Mouse (Mus musculus): Measurements from ENCODE around the gene Uggt1.

Gene Uggt1

GRCm38 (mm10) chr1:36244058-36244827, at the start of gene Uggt1:
TSS of gene Uggt1 (minus strand) at chr1:36244720.
- 1% methylated on average over 49 of the region's 49 CpGs for WGBS

GRCm38 (mm10) chr1:36293470-36293869, 49.0 kb upstream of the Uggt1 start:
- WGBS, result 89% methylated on average over 8 of the region's 8 CpGs

- 88% methylated on average over 6 of the region's 6 CpGs for WGBS
Measured at GRCm38 (mm10) chr1:36281849-36282248, 37.3 kb upstream of the Uggt1 start.

- 92% methylated on average over 3 of the region's 3 CpGs for WGBS
Measured at GRCm38 (mm10) chr1:36280938-36281337, 36.4 kb upstream of the Uggt1 start.

- 22% methylated on average over 3 of the region's 3 CpGs for WGBS
Measured at GRCm38 (mm10) chr1:36279202-36279601, 34.7 kb upstream of the Uggt1 start.

GRCm38 (mm10) chr1:36277267-36278060, 32.9 kb upstream of the Uggt1 start:
- 30% methylated on average over 7 of the region's 7 CpGs for WGBS

GRCm38 (mm10) chr1:36275635-36276389, 31.3 kb upstream of the Uggt1 start:
- 78% methylated on average over 13 of the region's 13 CpGs for WGBS

GRCm38 (mm10) chr1:36274455-36274854, 29.9 kb upstream of the Uggt1 start, which contains the start of gene Neurl3:
TSS of gene Neurl3 (minus strand) at chr1:36274679.
- WGBS, result 90% methylated on average over 5 of the region's 5 CpGs

GRCm38 (mm10) chr1:36273288-36273687, 28.8 kb upstream of the Uggt1 start:
- 63% methylated on average over 9 of the region's 9 CpGs for WGBS

GRCm38 (mm10) chr1:36272546-36272945, 28.0 kb upstream of the Uggt1 start:
- 66% methylated on average over 5 of the region's 5 CpGs for WGBS

- WGBS, result 81% methylated on average over 8 of the region's 8 CpGs
Measured at GRCm38 (mm10) chr1:36271516-36272230, 27.2 kb upstream of the Uggt1 start.

- 64% methylated on average over 3 of the region's 3 CpGs for WGBS
Measured at GRCm38 (mm10) chr1:36270666-36271065, 26.1 kb upstream of the Uggt1 start.

- WGBS, result 57% methylated on average over 54 of the region's 54 CpGs
Measured at GRCm38 (mm10) chr1:36269121-36269795, 24.7 kb upstream of the Uggt1 start.

- over 99% methylated on average over 3 of the region's 3 CpGs for WGBS
Measured at GRCm38 (mm10) chr1:36267595-36267994, 23.1 kb upstream of the Uggt1 start.

GRCm38 (mm10) chr1:36266293-36266692, 21.8 kb upstream of the Uggt1 start:
- WGBS, result 82% methylated on average over 6 of the region's 6 CpGs

- 49% methylated on average over 13 of the region's 13 CpGs for WGBS
Measured at GRCm38 (mm10) chr1:36263833-36264488, 19.4 kb upstream of the Uggt1 start.

- WGBS, result 81% methylated on average over 19 of the region's 19 CpGs
Measured at GRCm38 (mm10) chr1:36261708-36262504, 17.4 kb upstream of the Uggt1 start.

GRCm38 (mm10) chr1:36260418-36260817, 15.9 kb upstream of the Uggt1 start:
- WGBS, result 92% methylated on average over 1 of the region's 1 CpGs

GRCm38 (mm10) chr1:36259281-36259680, 14.8 kb upstream of the Uggt1 start:
- 89% methylated on average over 2 of the region's 2 CpGs for WGBS

Measured in cerebral cortex, adult 2 months (tissue).